Mouse (Mus musculus): ENCODE measurements at regions not wholly inside any gene's neighbourhood (a gene's known extent, or its start where the extent isn't known, plus 50 kb on each side); places are given as distances from the start of the nearest gene placed in this dataset.
"Not testable (repeated sequence)": the region's sequence is repeated elsewhere in the genome, so short reads cannot be mapped to it uniquely, and the experiment has no call there.

GRCm38 (mm10) chr6:62668123-62668522, 587.6 kb upstream of the Grid2 start:
- TF ChIP-seq EP300 (optimal IDR thresholded peaks at IDR 0.05); CTCF (IDR thresholded peaks at IDR 0.05; ENCODE audit: low read depth): not testable (repeated sequence)
